Mouse (Mus musculus) right cerebral cortex, postnatal 10 days (tissue): ENCODE data around the gene Dnaja4.
A peak's percentile ranks its signal among the peaks of the same experiment; 100 is the strongest.
"Not testable (repeated sequence)": the region's sequence is repeated elsewhere in the genome, so short reads cannot be mapped to it uniquely, and the experiment has no call there.

Experiments
- DNase-seq, 2 experiments: peaks; one replicate each; pipeline ENCODE4 v3.0.0; 2021; ENCODE audit warnings: low spot score in 2 of 2

Gene Dnaja4

DNA sequence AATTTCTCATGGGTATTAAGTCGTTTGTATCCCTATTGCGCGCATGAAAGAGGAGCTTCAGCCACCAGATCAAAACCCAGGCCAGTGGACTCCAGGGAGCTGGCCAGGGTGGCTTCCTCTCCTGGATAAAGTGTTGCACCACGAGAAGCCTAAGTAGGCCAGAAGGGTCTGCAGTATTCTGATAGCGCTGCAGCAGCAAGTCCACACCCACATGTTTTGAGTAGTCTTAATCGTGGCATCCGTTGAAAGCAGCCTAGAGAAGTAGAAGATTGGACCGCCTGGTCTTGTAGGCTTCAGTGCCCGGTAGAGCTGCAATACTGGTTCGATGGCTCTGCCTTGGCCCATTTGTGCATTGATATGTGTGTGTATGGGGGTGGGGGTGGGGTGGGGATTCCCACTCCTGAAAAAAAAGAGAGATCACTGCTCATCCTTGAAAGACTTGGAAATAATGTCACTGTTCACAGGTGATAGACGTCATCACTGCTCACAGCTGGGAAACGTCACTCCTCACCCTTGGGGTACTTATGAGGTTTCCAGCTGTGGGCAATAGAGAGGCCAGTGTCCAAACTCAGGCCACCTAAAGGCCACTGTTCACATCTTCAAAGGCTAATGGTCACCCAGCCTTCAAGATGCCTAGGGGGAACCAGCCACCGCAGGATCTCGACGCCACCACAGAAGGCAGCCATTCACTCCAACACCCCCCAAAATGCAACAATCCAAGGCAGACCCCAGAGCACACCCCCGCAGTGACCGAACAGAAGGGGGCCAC lies at the start of gene Dnaja4:
Dnaja4 (plus strand) TSS at position 556 of the 769 bp plus-strand sequence.
- DNase-seq, result no peak

DNA sequence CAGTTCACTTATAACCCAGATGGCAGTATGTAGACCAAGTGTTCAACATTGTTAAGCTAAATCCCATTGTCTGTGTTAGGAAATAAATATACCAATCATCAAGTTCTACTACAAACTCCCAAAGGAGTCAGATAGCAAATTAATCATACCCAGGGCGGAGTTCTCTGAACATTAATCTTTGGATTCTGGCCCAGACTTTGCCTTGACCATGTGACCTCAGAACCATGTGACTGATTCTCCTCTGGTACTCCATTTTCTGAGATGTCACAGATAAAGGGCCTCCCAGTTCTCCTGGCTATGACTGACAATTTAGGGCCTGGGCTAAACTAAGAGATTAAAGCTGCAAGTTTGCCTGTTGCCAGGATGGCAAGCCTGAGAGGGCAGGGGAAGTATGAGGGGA lies 49.3 kb upstream of the Dnaja4 start:
- no peak for DNase-seq

DNA sequence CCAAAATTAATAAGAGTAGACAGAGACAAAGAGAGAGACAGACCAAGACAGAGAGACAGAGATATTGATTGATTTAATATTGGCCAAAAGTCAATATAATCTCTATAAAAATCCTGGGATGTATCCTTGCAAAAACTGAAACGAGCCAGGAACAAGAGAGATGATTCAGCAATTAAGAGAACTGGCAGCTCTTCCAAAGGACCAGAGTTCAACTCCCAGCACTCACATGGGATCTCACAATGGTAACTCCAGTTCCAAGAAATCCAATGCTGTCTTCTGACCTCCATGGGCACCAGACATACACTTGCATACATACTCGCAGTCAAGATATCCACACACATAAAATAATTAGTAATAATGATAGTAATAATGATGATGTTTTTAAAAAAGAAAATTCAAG lies 45.9 kb upstream of the Dnaja4 start:
- DNase-seq, result no peak

DNA sequence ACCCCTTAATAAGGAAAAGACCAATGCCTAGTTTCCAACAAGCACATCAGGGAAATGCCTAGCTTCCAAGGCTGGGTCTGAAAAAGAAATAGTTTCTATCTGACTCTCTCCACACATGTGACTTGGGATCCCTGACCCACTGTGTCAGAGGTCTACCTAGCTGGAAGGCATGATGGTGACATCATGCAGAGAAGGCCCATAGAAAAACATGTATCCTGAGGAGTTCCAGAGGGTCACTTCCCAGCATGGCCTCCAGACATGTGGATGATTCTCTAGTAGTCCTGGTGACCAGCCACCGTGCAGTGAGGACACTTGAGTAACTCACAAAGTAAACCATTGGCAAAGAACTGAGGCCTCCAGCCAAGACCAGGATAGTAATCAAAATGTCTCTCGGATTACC lies 42.8 kb upstream of the Dnaja4 start:
- DNase-seq, result no peak

DNA sequence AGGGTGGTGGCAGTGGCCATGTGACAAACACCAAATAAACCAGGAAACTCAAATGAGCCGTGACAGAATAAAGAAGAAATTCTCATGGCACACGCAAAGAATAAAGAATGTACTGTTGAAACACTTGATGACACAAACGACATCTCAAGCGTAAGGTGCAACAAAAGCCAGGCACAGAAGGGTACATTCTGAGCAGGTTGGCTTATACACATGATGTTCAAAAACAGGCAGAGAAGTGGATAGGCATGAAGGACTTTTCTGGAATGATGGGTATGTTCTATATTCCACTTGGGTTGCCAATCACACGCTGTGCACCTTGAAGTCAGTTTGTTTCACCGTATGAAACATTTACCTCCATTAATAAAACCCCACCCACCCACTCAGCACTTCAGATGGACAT lies 42.3 kb upstream of the Dnaja4 start:
- no peak for DNase-seq

DNA sequence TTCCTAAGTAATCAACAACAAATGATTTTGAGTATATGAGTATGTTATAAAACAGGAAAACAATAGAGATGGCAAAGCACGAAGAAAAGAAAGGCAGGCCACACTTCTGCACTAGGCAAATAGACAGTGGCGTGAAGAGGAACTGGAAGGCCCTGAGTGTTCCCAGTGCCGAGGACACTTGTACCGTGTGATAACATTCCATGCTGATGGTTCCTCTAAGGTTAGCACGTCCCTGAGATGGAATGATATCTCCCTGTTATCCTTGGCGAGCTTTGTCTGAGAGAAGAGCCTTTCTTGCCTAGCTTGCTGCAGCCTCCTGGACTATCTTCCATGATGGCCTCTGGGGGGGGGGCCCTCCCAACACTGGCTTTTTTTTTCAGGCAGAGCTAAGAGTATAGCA lies 39.9 kb upstream of the Dnaja4 start:
- DNase-seq, result no peak

GRCm38 (mm10) chr9:54661605-54662377 lies 36.9 kb upstream of the Dnaja4 start, which contains the start of gene Acsbg1:
Acsbg1 (minus strand) TSS chr9:54661870.
- peak; percentile 55 to 61 for DNase-seq

DNA sequence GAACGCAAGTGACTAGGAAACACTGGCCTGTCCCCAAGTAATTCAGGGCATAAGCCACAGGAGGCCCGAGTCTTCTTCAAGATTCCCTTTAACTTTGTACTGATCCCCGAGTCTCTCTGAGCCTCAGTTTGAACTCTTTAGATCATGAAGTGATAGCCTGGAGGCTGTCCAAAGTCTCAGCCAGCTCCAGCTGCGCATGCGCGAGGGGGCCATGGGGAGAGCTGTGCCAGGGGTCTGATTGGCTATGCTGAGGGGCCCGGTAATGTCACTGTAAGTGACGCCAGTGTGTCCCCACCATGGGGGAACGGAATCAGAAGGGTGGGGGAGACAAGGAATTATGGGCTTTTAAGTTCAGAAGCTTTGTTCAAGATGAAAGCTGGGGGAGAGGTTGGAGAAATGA lies 34.3 kb upstream of the Dnaja4 start:
- peak; percentile 51 to 53 for DNase-seq

DNA sequence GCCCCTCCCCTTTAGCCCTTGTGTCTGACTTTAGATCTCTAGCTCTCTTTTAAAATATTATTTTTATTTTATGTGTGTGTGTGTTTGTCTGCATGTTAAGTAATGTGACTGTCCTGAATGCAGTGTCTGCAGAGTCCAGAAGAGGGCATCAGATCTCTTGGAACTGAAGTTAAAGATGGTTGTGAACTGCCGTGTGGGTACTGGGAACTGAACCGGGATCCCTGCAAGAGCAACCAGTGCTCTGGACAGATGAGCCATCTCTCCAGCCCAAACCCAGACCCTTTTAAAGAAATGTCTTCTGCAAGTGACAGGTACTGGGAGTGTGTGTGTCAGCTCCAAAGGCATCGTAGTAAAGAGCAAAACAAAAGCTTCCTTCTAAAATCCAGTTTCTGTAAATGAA lies 32.6 kb upstream of the Dnaja4 start:
- no peak for DNase-seq

- peak; percentile 62 to 80 for DNase-seq
Observed at GRCm38 (mm10) chr9:54668455-54668854, 30.2 kb upstream of the Dnaja4 start.

- no peak for DNase-seq
Observed at GRCm38 (mm10) chr9:54671962-54672361, 26.7 kb upstream of the Dnaja4 start.

- no peak for DNase-seq
Observed at GRCm38 (mm10) chr9:54673887-54674286, 24.8 kb upstream of the Dnaja4 start.

GRCm38 (mm10) chr9:54676531-54676986 lies 22.1 kb upstream of the Dnaja4 start:
- DNase-seq, result peak; percentile 64 to 80

DNA sequence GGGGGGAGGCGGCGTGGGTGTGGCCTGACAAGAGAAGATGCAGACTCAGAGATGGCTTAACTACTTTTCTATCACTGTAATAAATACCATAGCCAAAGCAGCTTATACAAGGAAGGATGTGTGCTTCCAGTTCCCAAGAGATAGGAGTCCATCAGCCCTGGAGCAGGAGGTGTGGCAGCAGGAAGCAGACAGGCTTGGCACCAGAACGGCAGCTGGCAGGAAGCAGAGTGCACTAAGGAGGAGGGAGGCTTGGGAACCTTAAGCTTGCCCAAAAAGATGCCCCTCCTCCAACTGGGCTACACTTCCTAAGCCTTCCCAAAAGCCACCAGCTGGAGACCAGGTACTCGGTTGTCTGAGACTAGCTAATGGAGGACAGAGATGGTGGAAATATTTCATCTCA lies 15.8 kb upstream of the Dnaja4 start:
- no peak for DNase-seq

DNA sequence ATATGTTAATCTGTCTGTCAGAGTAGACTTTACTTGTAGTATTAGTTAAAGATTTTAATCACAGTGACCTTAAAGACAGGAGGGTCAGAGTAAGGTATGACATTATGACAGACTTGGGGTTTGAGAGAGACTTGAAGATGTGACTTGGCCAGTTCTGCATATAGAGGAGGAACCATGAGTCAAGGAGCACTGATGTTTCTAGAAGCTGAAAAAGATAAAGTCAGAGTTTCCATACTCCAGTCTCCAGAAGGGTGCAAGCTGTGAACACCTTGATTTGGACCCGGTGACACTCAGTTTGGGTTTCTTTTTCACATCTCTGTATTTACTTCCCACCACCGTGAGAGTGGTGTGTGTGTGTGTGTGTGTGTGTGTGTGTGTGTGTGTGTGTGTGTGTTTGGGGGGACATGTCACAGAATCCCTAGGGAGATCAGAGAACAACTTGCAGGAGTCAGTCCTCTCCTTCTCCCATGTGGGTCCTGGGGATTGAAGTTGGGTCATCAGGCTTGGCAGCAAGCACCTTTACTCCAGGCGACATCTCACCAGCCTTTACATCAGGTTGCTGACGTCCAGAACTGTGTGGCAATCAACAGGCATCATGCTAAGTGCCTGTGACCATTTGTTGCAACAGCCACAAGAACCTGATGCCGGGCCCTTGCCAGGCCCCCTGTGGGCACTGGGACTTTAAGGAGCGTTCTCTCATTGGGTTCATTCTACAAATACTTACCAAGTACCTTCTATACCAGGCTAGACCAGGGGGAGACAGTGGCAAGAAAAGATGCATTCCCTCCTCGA lies 14.7 kb upstream of the Dnaja4 start:
- no peak for DNase-seq

- DNase-seq, result peak; percentile 67 to 77
Observed at GRCm38 (mm10) chr9:54687246-54688236, 11.1 kb upstream of the Dnaja4 start.

DNA sequence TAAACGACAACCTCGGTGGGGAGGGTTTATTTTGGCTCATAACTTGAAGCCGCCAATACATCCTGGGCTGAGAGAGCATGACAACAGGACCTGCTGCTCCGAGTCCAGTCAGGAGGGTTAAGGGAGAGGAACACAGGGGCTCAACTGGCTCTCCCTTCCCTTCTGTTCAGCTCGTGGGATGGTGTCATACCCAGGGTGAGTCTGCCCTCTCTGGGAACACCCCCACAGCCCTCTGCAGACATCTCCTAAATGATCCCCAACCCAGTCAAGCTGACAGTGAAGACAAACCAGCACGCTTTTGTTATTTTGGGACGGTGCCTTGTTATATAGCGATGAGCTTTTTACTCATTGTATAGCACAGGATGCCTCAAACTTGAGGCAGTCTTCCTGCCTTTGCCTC lies 9.2 kb upstream of the Dnaja4 start:
- DNase-seq, result no peak

DNA sequence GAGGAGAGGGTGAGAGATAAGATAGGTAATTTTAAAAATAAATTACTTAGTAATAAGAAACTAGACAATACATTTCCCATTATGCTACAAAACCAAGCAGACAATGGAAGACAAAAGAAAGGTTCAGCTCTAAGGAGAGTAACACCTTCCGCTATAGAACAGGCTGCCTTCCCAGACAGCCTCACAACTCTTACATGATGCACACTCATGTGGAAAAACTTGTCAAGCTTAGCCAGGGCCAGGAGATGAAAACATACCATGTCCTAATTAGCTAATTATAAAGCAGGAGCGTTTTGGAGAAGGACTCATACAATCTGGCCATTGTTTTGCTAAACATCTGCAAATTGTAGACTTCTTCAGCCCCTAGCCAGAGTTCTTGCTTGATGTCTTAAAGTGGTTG lies 8.0 kb upstream of the Dnaja4 start:
- DNase-seq, result not testable (repeated sequence)

DNA sequence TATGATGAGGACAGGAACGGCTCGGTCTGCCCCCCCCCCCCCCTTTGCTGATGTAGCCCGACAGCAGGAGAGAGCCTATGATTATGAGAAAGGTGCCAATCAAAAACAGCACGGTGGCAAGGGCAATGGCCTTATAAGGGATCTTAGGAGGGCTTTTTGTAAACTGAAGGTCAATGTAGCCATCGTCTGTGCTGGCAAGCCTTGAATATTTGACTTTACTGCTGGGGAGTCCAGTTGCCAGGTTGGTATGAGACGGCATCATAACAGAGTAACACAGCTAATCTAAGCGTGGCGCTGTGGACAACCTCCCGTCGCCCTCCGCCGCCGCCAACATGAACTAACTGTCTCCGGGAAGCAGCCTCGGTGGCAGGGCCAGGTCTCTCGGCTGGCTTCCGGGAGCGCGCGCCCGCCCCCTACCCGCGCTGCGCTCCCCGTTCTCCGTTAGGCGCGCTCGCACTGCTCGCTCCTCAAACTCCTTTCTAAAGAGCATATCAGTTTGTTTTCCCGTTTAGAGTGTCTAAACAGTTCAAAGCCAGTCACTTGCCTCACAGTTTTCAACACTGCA lies 7.3 kb upstream of the Dnaja4 start:
- not testable (repeated sequence) for DNase-seq

DNA sequence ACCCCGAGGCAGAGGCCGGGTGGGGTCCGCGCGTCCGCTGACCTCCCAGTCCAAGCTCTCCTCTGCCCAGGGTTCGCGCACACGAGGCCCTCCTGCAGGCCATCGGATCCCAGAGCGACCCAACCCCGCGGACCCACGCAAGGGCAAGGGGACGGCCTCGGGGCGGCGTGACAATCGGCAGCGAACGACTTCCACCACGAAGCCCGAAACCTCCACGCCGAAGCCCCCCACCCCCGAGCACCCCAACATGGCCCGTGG lies 343 bp downstream of the Dnaja4 start:
- no peak for DNase-seq
